Mouse (Mus musculus) heart, postnatal 4 days (tissue): ENCODE data around the gene Gpx1. TPM values are rescaled to one million over a fixed set of nuclear protein-coding genes. Genes with fewer than 3 reads are reported as not detected.

Experiments
- DNase-seq: peaks from one replicate; pipeline ENCODE4 v3.0.0; 2021
- total RNA-seq, 2 experiments: library from RNA; stranded (reverse); gene quantifications; 2 replicates each; pipeline ENCODE4 v1.2.3; 2021

Gene Gpx1
- total RNA-seq, 2 experiments from 2014 or later: 159 to 185 TPM

DNA sequence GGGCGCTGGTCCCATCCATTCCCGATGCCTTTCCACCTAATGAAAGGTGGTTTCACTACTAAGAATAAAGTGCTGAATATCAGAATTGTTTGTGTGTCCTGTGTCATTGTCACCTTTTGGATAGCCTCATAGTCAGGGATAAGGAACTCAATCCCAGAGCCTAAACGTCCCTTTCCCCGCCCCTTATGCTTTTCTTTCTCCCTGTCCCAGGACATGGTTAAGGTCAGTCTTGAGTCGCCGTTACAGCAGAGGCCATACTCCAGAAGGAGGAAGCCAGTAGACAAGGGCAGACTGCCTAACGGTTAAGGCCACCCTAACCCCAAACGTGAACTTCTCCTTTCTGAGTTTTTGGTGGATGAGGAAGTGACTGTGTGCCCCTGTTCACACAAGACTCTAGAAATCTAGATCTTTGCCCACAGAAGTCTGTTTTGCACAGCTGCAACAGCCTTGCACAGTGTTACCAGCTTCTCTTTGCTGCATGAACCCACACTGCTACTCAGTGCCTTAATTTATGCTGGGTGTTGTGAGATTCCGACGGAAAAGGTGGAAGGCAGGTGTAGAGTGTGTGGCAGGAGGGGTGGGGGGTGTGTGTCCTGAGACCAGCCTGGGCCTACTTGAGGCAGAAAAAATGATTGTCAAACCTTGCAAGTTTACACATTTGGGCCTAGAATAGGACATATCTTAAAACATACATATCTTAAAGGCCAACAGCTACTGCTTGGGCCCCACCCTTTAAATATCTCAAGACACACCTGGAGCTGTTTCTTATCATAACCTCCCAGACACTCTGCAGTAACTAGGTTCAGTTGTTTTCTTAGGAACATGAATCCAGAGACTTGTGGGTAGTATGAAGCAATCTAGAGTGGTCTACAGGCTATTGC lies 1.8 kb downstream of the Gpx1 start:
- no peak for DNase-seq

DNA sequence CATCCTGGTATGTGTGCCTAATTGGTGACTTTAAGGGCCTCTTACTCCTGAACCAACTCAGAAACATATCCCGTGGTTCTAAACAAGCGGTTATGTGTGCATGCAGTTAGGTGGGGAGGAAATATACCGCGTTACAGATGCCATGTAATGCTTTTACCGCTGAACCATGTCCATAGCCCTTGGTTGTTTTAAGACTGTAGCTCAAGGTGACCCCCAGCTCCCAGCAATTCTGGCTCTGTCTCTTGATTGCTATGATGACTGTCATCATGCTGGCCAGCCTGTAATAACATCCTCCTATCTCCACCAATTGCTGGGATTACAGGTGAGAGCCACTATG lies 2.4 kb downstream of the Gpx1 start:
- DNase-seq: no peak

DNA sequence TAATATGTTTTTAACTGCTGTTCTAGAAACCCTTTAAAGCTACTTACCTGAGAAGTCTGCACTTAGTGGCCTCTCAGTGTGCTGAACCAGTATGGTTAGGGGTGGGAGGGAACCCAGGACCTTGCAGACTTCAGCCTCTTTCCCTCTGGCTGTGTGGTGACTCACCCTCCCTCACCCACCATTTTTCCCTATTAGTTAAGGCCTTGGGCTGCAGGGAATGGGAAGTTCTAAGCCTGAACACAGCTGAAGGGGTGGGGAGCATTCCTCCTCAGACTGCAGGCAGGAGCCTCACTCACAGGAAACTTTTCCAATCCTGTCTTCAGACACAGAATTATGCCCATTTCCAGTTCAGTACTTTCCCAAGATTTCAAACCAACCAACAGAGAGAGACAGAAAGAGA lies 3.1 kb downstream of the Gpx1 start:
- no peak for DNase-seq

DNA sequence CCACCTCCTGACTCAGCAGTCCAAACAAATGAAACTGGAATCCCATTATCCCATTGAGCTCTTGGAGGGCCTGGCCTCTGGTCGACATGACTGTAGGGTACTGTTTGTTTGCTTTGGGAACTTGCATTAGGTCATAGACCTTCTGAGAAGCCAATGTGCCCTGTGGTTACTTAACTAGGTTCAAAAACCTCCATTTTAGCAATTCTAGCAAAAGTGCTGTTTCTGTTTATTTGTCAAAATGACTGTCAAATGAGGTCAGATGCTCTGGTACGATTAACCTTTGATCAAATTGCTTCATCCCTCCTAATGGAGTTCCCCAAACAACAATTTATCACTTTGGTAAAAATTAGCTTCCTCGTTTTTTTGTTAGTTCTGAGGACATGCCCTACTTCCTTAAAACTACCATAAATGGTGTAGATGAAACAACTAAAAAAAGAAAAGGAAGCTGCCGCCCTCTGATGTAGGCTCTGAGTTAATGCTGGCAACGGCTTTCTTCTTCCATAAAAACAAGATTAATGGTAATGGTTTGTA lies 3.7 kb downstream of the Gpx1 start:
- no peak for DNase-seq

DNA sequence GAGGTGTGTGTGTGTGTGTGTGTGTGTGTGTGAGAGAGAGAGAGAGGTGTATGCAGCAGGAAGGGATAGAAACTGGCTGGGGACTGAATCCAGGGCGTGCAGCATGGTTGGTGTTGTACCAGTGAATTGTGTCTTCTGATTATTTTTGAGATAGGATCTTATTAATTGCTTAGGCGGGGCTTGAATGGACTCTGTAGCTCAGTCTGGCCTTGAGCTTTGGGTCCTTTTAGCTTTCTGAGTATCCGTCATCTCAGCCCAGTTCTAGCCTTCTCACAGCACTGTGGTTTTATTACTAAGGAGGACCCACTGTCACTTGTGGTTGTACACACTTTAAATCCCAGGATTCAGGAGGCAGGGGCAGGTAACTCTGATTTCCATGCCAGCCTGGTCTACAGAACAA lies 4.6 kb downstream of the Gpx1 start:
- no peak for DNase-seq

DNA sequence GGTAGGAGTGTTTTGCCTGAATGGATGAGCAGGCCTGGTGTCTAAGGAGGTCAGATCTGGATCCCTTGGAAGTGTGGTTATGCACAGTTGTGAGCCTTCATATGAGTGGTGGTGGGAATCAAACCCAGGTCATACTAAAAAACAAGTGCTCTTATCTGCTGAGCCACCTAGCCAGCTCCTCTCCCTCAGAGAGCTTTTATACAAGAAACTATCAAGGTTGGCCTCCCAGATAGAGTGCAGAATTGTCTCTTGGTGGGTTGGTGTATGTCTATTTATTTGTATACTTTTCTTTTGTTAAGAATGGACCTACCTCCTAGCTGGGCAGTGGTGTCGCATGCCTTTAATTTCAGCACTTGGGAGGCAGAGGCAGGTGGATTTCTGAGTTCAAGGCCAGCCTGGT lies 5.1 kb downstream of the Gpx1 start:
- DNase-seq: no peak

DNA sequence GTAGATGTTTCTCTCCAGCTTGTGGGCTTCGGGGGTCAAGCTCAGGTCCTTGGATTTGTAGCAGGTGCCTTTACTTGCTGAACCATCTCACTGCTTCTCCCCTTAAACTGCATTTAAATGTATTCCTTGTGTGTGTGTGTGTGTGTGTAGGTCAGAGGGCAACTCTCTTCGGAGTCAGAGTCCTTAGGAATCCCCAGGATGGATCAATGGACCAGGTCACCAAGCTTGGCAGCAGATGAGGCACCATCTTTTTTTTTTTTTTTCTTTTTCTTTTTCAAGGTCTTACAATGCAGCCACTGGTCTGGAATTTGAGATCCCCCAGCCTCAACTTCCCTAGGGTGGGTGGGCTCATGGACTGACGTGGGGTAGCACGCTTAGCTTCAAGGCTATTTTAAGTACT lies 5.8 kb downstream of the Gpx1 start:
- DNase-seq: no peak

DNA sequence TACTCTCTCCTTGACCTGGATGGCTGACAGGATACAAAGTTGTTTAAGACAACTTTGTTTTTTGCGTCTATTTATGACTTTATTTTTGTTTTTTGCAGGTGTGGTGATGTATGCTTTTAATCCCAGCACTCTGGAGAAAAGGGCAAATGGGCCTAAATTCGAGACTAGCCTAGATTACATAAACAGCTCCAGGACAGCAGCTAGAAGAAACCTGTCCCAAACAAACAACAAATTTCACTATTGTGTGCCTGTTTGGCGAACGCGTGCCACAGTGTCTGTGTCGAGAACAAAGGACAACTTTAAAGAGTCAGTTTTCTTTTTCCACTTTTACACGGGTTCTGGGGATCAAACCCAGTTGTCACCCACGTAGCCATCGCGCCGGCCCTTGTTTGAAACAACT lies 8.3 kb downstream of the Gpx1 start:
- DNase-seq: no peak

DNA sequence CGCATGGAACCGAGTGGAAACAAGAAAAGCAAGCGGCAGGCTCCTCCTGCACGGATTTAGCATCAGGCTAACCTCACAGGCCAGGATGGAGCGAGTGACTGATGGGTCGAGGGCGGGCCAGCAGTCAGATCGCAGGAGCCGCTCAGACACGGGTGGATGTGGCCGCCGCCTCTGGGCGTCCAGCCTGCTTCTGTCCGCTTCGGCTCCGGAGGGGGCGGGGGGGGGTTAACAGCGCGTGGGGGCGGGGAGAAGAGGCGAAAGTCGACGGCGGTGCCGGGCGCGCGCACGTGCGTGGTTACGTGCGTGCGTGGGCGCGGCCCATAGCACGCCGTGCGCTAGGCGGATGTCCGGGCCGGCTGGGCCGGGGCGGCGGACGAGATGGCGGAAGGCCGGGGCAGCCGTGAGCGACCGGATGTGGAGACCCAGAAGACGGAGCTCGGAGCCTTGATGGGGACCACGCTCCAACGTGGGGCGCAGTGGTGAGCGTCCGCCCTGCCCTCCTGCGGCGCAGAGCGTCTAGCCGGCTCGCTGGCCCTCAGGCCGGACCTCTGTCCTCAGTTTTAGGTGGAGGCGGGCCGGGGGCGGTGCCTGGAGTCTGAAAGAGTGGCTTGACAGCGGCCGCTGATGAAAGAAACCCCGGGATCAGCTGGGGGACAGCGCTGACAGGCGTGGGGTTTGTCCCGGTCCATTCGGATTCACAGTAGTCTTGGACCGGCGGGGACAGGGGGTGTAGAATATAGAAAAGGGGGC lies 9.0 kb downstream of the Gpx1 start, which contains the start of gene Usp4:
Gene Usp4, plus strand, starts transcription at position 314 of the 750 bp plus-strand sequence.
- DNase-seq: peak; percentile 91

DNA sequence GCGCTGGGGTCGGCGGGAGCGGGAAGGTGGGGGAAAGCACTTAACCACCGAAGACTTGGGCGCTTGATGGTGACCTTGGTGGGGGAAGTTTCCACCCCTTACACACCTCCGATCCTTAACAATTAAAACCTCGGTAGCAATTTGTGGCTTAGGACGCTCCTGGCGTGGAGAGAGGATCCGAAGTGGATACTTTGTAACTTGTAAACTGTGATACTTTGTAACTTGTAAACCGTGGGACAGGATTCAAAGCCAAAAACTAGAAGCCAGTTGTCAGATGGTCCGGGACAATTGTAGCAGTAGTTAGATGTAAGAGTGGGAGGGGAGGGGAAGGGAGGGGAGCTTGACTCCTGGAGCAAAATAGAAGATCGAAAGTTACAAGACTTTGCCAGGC lies 9.6 kb downstream of the Gpx1 start:
- DNase-seq: peak; percentile 9

DNA sequence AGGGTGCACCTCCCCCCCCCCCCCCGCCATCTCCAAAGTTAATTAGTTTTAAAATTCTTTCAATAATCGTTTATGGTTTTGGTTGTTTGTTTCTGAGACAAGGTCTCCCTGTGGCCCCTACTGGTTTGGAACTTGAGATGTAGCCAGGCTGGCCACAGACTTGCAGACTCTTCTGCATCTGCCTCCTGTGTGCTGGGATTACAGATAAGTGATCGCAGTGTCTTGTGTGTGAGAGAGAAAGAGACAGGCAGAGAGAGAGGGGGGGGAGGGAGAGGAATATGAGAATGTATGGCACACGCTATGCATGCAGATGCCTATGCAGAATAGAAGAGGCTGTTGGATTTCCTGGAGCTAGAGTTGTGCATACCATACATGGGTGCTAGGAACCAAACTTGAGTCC lies 11.0 kb downstream of the Gpx1 start:
- no peak for DNase-seq

DNA sequence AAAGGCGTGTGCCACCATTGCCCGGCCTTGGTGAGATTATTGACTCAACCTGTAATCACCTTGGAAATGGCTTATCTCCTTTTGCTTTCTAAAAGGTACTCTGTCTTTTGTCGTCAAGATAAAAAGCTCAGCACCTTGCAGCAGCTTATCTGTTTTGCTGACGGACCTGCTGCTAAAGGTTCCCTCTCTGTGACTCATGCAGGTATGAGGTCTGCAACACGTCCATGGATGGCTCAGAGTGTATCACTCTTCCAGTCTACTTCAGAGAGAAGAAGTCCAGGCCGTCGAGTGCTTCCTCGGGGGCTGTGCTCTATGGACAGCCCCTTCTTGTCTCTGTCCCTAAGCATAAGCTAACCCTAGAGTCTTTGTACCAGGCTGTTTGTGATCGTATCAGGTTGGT lies 39.5 kb downstream of the Gpx1 start:
- DNase-seq: no peak

DNA sequence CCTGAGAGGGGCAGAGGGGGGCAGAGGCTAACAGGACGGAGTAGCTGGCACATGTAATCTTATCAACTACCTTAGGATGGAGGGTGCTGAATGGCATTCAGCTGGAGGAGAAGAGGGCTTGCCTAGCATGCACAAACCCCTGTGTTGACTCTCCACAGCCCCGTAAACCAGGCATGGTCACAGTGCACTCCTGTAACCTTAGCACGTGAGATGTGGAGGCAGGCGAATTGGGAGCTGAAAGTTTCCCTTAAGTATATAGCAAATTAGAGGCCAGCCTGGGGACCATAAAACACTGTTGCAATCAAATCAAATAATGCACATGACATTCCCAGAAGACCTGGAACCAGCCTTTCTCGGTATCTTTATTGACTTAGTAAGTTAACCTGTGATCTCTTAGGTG lies 40.0 kb downstream of the Gpx1 start:
- no peak for DNase-seq

DNA sequence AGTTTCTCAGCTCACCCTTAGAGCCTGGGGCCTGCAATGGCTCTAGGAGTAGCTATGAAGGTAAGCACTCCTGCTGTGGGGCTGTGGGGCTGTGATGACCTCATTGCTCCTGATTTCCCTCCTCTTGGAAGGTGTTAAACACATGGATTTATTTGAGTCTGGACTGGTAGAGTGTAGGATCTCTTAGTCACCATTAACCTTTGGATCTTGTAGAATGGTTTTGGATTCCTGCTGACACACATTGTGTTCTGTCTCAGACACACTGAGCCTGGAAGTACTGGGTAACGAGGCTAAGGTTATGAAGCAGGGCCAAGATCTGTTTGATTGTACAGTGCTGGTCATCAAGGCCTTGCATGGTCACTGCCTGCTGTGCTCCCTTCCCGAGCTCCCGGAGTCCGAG lies 40.6 kb downstream of the Gpx1 start:
- no peak for DNase-seq

DNA sequence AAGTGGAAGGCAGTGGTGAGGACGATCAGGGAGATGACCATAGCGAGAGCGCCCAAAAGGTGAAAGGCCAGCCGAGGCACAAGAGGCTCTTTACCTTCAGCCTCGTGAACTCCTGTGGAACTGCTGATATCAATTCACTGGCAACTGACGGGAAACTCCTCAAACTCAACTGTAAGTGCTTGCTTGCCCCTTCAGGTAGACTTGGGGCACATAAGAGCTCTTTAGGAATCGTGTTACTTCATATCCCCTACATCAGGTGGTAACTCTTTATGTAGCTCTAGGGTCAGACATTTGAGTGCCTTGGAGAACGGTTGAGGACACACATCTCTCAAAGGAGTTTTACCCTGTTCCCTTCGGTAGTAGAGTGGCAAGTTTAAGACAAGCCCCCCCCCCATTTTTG lies 42.7 kb downstream of the Gpx1 start:
- DNase-seq: no peak

DNA sequence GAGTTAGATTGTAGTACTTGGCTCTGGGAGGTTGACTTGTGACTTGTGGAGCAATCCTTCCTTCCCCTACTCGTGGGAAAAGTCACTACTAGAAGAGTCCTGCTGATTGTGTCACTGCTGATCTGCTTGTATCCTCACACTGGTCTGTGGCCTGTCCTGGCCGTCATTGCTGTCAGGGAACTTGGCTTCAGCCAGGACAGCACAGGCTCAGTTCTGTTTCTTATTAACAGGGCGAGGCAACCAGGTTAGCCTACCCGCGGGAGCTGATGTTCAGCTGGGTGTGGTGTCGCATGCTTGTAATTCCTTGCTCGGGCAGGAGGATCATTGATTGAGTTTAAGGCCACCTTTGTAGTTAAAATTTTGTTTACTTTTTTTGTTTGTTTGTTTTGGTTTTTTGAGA lies 46.3 kb downstream of the Gpx1 start:
- DNase-seq: no peak

DNA sequence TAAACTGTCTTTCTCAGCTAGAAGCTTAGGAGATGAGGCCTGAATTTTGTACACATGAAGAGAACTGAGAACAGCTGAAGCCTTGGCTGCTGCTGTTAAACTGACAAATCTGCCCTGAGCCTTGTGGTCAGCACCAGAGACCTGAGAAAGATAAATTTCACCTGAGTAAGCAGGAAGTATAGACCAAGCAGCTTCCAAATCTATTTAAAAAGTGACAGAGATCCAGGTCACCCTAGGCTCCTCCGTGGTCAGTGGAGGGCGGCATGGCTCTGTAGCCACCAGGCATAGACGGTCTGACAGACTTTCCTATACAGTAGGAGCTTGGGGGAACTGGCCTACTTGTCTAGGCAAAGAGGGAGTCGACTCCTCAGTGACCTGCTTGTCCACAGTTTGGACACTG lies 48.1 kb downstream of the Gpx1 start:
- DNase-seq: no peak

DNA sequence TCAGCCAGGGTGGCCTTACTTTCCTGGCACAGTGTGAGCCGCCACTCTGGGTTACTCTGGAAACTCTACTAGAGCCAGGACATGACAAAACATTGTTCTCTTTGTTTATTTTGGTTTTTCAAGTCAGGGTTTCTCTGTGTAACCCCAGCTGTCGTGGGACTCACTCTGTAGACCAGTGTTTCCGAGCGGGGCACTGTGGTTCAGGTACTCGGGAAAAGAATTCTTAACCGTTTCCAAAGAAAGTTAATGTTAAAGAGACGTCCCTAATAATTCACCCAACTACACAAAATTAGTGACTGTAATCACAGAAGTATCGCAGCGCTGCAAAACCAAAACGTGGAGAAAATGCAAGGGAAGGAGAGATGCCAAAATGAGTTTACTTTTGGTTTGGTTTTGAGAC lies 49.9 kb downstream of the Gpx1 start:
- DNase-seq: no peak

DNA sequence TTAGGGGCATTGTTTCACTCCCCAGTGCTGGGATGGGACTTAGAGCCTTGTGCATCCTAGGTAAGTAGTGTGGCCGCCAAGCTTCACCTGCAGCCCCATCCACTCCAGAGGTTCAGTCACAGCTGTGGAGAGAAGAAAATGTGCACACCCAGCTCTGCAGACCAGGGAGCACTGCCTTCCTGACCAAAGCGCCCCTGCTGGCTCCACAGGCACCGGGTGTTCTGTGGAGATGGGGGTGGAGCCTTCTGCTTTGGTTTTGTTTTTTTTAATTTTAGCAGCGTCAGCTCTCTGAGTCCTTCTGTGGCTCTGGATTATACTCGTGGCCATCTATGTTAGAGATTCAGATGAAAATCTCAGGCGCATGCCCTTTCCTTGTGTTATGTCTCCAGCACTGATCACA lies 50.5 kb downstream of the Gpx1 start:
- no peak for DNase-seq
